24 mouse cellular contexts compared by ENCODE assay signal in genomic region chr4:56008287-56008686, GRCm38 (mm10).
DNase-seq lines count a peak whose midpoint lies in the region; ATAC-seq and TF ChIP-seq lines count a peak whose summit lies in the region.
"Had no signal": no experiment of that assay in that cellular context is flagged by ENCODE, and none has a peak within 500 bp of the region (broad histone marks: within the 10 kb centered on the region; RNA-seq: fewer than 3 reads in every experiment).

No protein-coding gene starts in this region.

- no peak overlapping the region for H3K4me2 ChIP-seq in heart, embryonic 13.5 days
- H3K4me2 ChIP-seq in heart, embryonic 16.5 days (ENCODE audit: low read depth, low read length) = no peak overlapping the region
- no peak overlapping the region for H3K4me2 ChIP-seq in lung, embryonic 14.5 days
- H3K4me2 ChIP-seq in lung, postnatal 0 days (replicated peaks; ENCODE audit: low read depth, low read length) = no peak overlapping the region
- H3K4me2 ChIP-seq: embryonic facial prominence, embryonic 13.5 days; embryonic facial prominence, embryonic 15.5 days; forebrain, embryonic 12.5 days had no signal

- TF ChIP-seq EP300 in lung, postnatal 0 days (IDR thresholded peaks at IDR 0.05) = peak; percentile 87

- no peak overlapping the region for H3K4me3 ChIP-seq in heart, embryonic 13.5 days
- no peak overlapping the region for H3K4me3 ChIP-seq in heart, embryonic 16.5 days (ENCODE audit: low read length)
- H3K4me3 ChIP-seq in lung, embryonic 14.5 days (ENCODE audit: low read depth, low read length) = no peak overlapping the region
- no peak overlapping the region for H3K4me3 ChIP-seq in lung, postnatal 0 days (ENCODE audit: low read depth, low read length)
- H3K4me3 ChIP-seq: embryonic facial prominence, embryonic 13.5 days; embryonic facial prominence, embryonic 15.5 days; erythroblast, embryonic 14.5 days; forebrain, embryonic 10.5 days; forebrain, embryonic 12.5 days had no signal

- no peak for DNase-seq in heart, postnatal 14 days
- DNase-seq in heart, postnatal 10 days = no peak
- peak; percentile 6 for DNase-seq in lung, embryonic 14.5 days
- DNase-seq in lung, postnatal 14 days = no peak
- peak; percentile 56 for DNase-seq in lung, postnatal 0 days (ENCODE audit: low spot score)
- DNase-seq in lung, postnatal 4 days = no peak
- DNase-seq: adrenal gland, adult 2 months; adrenal gland, postnatal 10 days; adrenal gland, postnatal 25 days; cerebellum, adult 11 months; cerebellum, adult 18-20 months; cerebellum, adult 8-10 months; cerebellum, adult 9-11 months; cerebellum, postnatal 14 days; cerebellum, postnatal 36 days; embryo, embryonic 11 days had no signal

- ATAC-seq in heart, embryonic 13.5 days (ENCODE audit: extremely low read depth, insufficient number of reproducible peaks, low FRiP score, low TSS enrichment) = no peak
- 0 out of 2 replicates have a peak, but pooled peaks have one; percentile 55 for ATAC-seq in heart, embryonic 16.5 days (replicated peaks; ENCODE audit: extremely low read depth, insufficient read depth, low FRiP score)
- no peak for ATAC-seq in lung, embryonic 14.5 days (ENCODE audit: insufficient read depth)
- peak; percentile 92 for ATAC-seq in lung, postnatal 0 days
- ATAC-seq: forebrain, embryonic 14.5 days had no signal

- H3K9me3 ChIP-seq in heart, embryonic 13.5 days = no peaks in the 10 kb centered on the region
- H3K9me3 ChIP-seq in heart, embryonic 16.5 days (replicated peaks; ENCODE audit: control insufficient read depth, low read length) = no peaks in the 10 kb centered on the region
- no peaks in the 10 kb centered on the region for H3K9me3 ChIP-seq in lung, embryonic 14.5 days (ENCODE audit: low read depth, low read length)
- H3K9me3 ChIP-seq in lung, postnatal 0 days (ENCODE audit: low read length) = no peaks in the 10 kb centered on the region
- H3K9me3 ChIP-seq: embryonic facial prominence, embryonic 13.5 days; embryonic facial prominence, embryonic 15.5 days; forebrain, embryonic 10.5 days; forebrain, embryonic 12.5 days had no signal

- H3K27ac ChIP-seq in heart, embryonic 13.5 days (replicated peaks) = 0 out of 2 replicates have a peak overlapping the region, but pooled peaks have one; percentile 5
- 0 out of 2 replicates have a peak overlapping the region, but pooled peaks have one; percentile 11 for H3K27ac ChIP-seq in heart, embryonic 16.5 days (ENCODE audit: low read length)
- no peak overlapping the region for H3K27ac ChIP-seq in lung, embryonic 14.5 days (ENCODE audit: low read depth)
- H3K27ac ChIP-seq in lung, postnatal 0 days (ENCODE audit: low read length) = peak overlapping the region; percentile 38; the same call in 1 of the 2 replicates
- H3K27ac ChIP-seq: embryonic facial prominence, embryonic 13.5 days; embryonic facial prominence, embryonic 15.5 days; forebrain, embryonic 10.5 days; forebrain, embryonic 12.5 days had no signal

- no peak for TF ChIP-seq CTCF in lung, embryonic 14.5 days (IDR thresholded peaks at IDR 0.05; ENCODE audit: low read depth)
- no peak for TF ChIP-seq CTCF in lung, postnatal 0 days (IDR thresholded peaks at IDR 0.05)

- peaks cover 23% of the 10 kb centered on the region for H3K4me1 ChIP-seq in heart, embryonic 13.5 days
- H3K4me1 ChIP-seq in heart, embryonic 16.5 days (ENCODE audit: control insufficient read depth, insufficient read depth, low read length) = peaks cover 13% of the 10 kb centered on the region
- H3K4me1 ChIP-seq in lung, embryonic 14.5 days (ENCODE audit: insufficient read depth) = no peaks in the 10 kb centered on the region
- no peaks in the 10 kb centered on the region; the same call in 1 of the 2 replicates for H3K4me1 ChIP-seq in lung, postnatal 0 days (ENCODE audit: insufficient read depth, low read depth, low read length)
- H3K4me1 ChIP-seq: embryonic facial prominence, embryonic 13.5 days; embryonic facial prominence, embryonic 15.5 days; forebrain, embryonic 10.5 days; forebrain, embryonic 12.5 days had no signal

- intact Hi-C loops in heart, postnatal 14 days (cut with DNase I) = no loop called here
- intact Hi-C loops in heart, postnatal 10 days (cut with DNase I) = no loop called here

- H3K36me3 ChIP-seq in heart, embryonic 13.5 days = no peaks in the 10 kb centered on the region
- H3K36me3 ChIP-seq in heart, embryonic 16.5 days (ENCODE audit: control insufficient read depth, insufficient read depth) = no peaks in the 10 kb centered on the region
- no peaks in the 10 kb centered on the region for H3K36me3 ChIP-seq in lung, embryonic 14.5 days (ENCODE audit: insufficient read depth)
- H3K36me3 ChIP-seq in lung, postnatal 0 days (ENCODE audit: insufficient read depth, low read length) = no peaks in the 10 kb centered on the region
- H3K36me3 ChIP-seq: embryonic facial prominence, embryonic 13.5 days; embryonic facial prominence, embryonic 15.5 days; forebrain, embryonic 10.5 days; forebrain, embryonic 12.5 days had no signal

- no peaks in the 10 kb centered on the region for H3K27me3 ChIP-seq in heart, embryonic 13.5 days (replicated peaks)
- H3K27me3 ChIP-seq in heart, embryonic 16.5 days (ENCODE audit: control insufficient read depth, insufficient read depth, low read length) = no peaks in the 10 kb centered on the region
- H3K27me3 ChIP-seq in lung, embryonic 14.5 days (ENCODE audit: insufficient read depth, low read length) = no peaks in the 10 kb centered on the region
- H3K27me3 ChIP-seq in lung, postnatal 0 days (replicated peaks; ENCODE audit: insufficient read depth, low read length) = 0 out of 2 replicates have a peak, but pooled peaks cover 3% of the 10 kb centered on the region
- H3K27me3 ChIP-seq: embryonic facial prominence, embryonic 13.5 days; embryonic facial prominence, embryonic 15.5 days; forebrain, embryonic 12.5 days had no signal

- WGBS in heart, embryonic 13.5 days = 5% methylated on average over 2 of the region's 2 CpGs
- 6% methylated on average over 2 of the region's 2 CpGs for WGBS in heart, embryonic 16.5 days
- 19% methylated on average over 2 of the region's 2 CpGs for WGBS in lung, embryonic 14.5 days
- 30% methylated on average over 2 of the region's 2 CpGs for WGBS in lung, postnatal 0 days

- H3K9ac ChIP-seq in heart, embryonic 13.5 days = no peak overlapping the region
- H3K9ac ChIP-seq in heart, embryonic 16.5 days (ENCODE audit: low read length) = no peak overlapping the region
- no peak overlapping the region for H3K9ac ChIP-seq in lung, embryonic 14.5 days
- no peak overlapping the region for H3K9ac ChIP-seq in lung, postnatal 0 days (replicated peaks; ENCODE audit: low read depth)
- H3K9ac ChIP-seq: embryonic facial prominence, embryonic 13.5 days; embryonic facial prominence, embryonic 15.5 days; forebrain, embryonic 12.5 days had no signal

Comparison
In these comparisons a context has a peak if more than half of its experiments do, and no peak if none do; other contexts are left out.
1. ATAC-seq: peak in heart, embryonic 16.5 days (single experiment) and lung, postnatal 0 days (single experiment); none in heart, embryonic 13.5 days (single experiment) and lung, embryonic 14.5 days (single experiment).
2. DNase-seq: peak in lung, embryonic 14.5 days (single experiment) and lung, postnatal 0 days (single experiment); none in heart, postnatal 14 days (0 of 2), heart, postnatal 10 days (0 of 2), lung, postnatal 14 days (single experiment) and lung, postnatal 4 days (0 of 2).